Mouse (Mus musculus) ES-Bruce4 (cell line): Measurements from ENCODE around the gene Slamf7. TPM values are rescaled to one million over a fixed set of nuclear protein-coding genes. Genes with fewer than 3 reads are reported as not detected.

ENCODE experiments used
- H3K27ac ChIP-seq: 2 replicates; pipeline ENCODE4 v1.5.1; 2012; ENCODE audit warnings: low read length, inconsistent platforms; ENCODE audit not compliant: insufficient read depth
- H3K27me3 ChIP-seq: 2 replicates; pipeline ENCODE4 v1.6.1; 2012; ENCODE audit warnings: mild to moderate bottlenecking, low read length, inconsistent platforms; ENCODE audit not compliant: control insufficient read depth, poor library complexity, insufficient read depth, severe bottlenecking
- H3K36me3 ChIP-seq: 2 replicates; pipeline ENCODE4 v1.6.1; 2012; ENCODE audit warnings: inconsistent platforms, mild to moderate bottlenecking, low read length, moderate library complexity; ENCODE audit not compliant: control insufficient read depth, poor library complexity, insufficient read depth, severe bottlenecking
- H3K4me1 ChIP-seq: one replicate; pipeline ENCODE4 v1.8.1; 2011; ENCODE audit warnings: low read length; ENCODE audit not compliant: control insufficient read depth, insufficient read depth
- H3K4me3 ChIP-seq: 2 replicates; pipeline ENCODE4 v1.5.1; 2011; ENCODE audit warnings: low read depth, mild to moderate bottlenecking, low read length
- H3K9ac ChIP-seq: 2 replicates; pipeline ENCODE4 v1.6.1; 2012; ENCODE audit warnings: low read depth, mild to moderate bottlenecking, inconsistent platforms; ENCODE audit not compliant: poor library complexity, severe bottlenecking
- H3K9me3 ChIP-seq: replicated peaks from 2 replicates; pipeline ENCODE4 v1.6.1; 2012; ENCODE audit warnings: mild to moderate bottlenecking, low read length, inconsistent platforms; ENCODE audit not compliant: control insufficient read depth, poor library complexity, insufficient read depth, severe bottlenecking
- CTCF ChIP-seq: IDR thresholded peaks from one replicate; pipeline ENCODE4 v1.8.1; 2011; ENCODE audit warnings: low read depth, low read length
- EP300 ChIP-seq: IDR thresholded peaks from 2 replicates; pipeline ENCODE4 v1.6.1; 2011; ENCODE audit warnings: low read depth, low read length; ENCODE audit not compliant: insufficient read depth
- POLR2A ChIP-seq: IDR thresholded peaks from one replicate; pipeline ENCODE4 v1.8.1; 2011; ENCODE audit warnings: low read length; ENCODE audit not compliant: insufficient read depth
- polyA plus RNA-seq: library from polyadenylated mRNA; stranded (reverse); fragments of >200 nt; gene quantifications from 2 replicates; pipeline ENCODE4 v1.2.4, GENCODE M21; 2011; ENCODE audit warnings: low read depth; ENCODE audit not compliant: missing spikeins, insufficient read depth, insufficient read length

Gene Slamf7
- polyA plus RNA-seq, 1 experiment = not detected

DNA sequence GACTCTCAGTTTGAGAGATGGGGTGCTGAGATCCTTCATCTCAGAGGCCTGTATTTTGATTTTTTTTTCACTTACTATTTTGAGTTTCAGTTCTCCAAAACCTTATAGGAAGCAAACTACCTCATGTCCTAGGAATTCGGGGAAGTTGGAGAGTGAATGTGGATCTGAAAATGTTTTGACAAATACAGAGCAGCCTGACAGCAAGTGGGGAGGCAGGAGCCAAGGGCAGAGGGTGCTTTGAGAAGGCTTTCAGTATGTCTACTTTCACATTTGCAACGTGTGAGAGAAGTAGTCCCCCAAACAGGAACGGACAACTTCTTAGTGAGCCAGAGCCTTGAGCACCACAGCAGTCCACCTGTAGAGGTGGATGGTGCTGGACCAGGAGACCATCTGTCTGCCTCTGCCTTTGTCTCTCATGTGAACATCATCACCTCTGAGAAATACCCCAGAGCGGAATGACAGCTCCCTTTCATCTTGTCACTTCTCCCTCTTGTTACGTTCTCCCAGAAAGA is 6.3 kb downstream of the Slamf7 start:
- H3K9ac ChIP-seq = no peak overlapping the region
- H3K9me3 ChIP-seq = no peaks in the 10 kb centered on the region
- no peaks in the 10 kb centered on the region for H3K4me1 ChIP-seq
- TF ChIP-seq EP300 (no peak), CTCF (no peak), POLR2A (no peak)
- H3K27ac ChIP-seq = no peak overlapping the region
- H3K4me3 ChIP-seq = no peak overlapping the region
- H3K27me3 ChIP-seq = no peaks in the 10 kb centered on the region
- no peaks in the 10 kb centered on the region for H3K36me3 ChIP-seq

DNA sequence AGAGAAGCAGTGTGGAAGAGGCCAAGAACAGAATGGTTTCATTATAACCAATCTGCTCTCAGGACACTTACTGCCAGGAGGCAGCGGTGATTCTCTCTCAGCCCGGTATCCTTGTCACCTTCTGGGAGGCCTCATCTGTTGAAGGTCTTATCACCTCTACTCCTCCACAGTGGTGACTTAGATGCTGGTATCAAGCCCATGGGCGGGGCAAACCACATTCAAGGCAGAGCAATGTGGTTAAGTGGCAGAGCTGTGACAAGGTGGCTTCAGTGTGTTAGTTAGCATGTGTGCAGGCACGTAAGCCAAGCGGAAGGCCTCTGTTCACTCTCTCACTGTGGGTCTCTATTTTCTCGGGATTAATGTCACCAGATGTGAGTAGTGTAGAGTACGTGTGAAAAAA is 9.2 kb downstream of the Slamf7 start:
- Histone ChIP-seq H3K9me3 (no peaks in the 10 kb centered on the region), H3K36me3 (no peaks in the 10 kb centered on the region), H3K4me3 (no peak overlapping the region), H3K4me1 (no peaks in the 10 kb centered on the region), H3K9ac (no peak overlapping the region), H3K27ac (no peak overlapping the region), H3K27me3 (no peaks in the 10 kb centered on the region)
- TF ChIP-seq CTCF (no peak), POLR2A (no peak), EP300 (no peak)

DNA sequence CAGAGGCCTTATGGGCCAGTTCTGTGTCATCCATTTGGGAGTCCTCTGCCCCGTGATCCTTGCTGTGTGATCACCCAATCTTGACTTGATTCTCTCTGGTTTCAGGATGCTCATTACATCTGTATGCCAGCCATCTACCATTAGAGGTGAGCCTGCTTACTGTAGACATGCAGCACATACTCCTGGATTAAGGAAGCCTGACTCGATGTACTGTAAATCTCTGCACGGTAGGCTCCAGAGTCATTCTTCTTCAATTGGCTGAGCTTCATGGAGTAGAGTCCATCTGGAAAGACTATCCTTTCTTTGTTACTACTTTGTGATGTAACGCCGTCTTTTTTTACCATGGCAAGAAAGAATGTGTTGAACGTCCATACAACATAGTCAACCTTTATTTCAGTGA is 12.0 kb downstream of the Slamf7 start:
- no peaks in the 10 kb centered on the region for H3K4me1 ChIP-seq
- no peak for TF ChIP-seq CTCF
- TF ChIP-seq EP300 = no peak
- TF ChIP-seq POLR2A = no peak
- no peaks in the 10 kb centered on the region for H3K27me3 ChIP-seq
- H3K4me3 ChIP-seq = no peak overlapping the region
- H3K9ac ChIP-seq = no peak overlapping the region
- H3K36me3 ChIP-seq = no peaks in the 10 kb centered on the region
- no peaks in the 10 kb centered on the region for H3K9me3 ChIP-seq
- no peak overlapping the region for H3K27ac ChIP-seq

DNA sequence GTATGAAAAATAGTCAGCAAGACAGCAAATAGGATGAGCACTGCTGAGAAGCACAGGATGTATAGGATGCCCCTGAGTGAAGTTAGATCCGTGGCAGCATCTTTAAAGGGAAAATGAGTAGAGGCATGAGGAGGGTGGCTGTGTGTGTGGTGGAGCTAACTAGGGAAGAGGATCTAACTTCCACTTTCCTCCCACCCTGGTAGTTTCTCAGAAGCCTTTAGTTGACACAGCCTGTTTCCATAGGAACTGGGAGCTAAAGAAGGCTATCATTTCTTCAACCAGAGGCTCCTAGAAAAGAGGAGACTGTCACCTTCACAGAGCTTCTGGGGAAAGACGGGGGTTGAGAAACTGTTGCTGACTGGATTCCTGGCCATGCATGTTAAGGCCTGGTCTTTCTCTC is 14.1 kb downstream of the Slamf7 start:
- no peaks in the 10 kb centered on the region for H3K9me3 ChIP-seq
- H3K27me3 ChIP-seq = no peaks in the 10 kb centered on the region
- no peak for TF ChIP-seq POLR2A
- H3K4me1 ChIP-seq = no peaks in the 10 kb centered on the region
- H3K4me3 ChIP-seq = no peak overlapping the region
- H3K9ac ChIP-seq = no peak overlapping the region
- no peak overlapping the region for H3K27ac ChIP-seq
- H3K36me3 ChIP-seq = no peaks in the 10 kb centered on the region

- Histone ChIP-seq H3K9ac (no peak overlapping the region), H3K36me3 (no peaks in the 10 kb centered on the region), H3K27me3 (no peaks in the 10 kb centered on the region), H3K9me3 (no peaks in the 10 kb centered on the region), H3K4me3 (no peak overlapping the region), H3K4me1 (no peaks in the 10 kb centered on the region), H3K27ac (no peak overlapping the region)
- TF ChIP-seq CTCF (no peak), EP300 (no peak), POLR2A (no peak)
These were observed 15.7 kb downstream of the Slamf7 start for GRCm38 (mm10) chr1:171637101-171637500.

DNA sequence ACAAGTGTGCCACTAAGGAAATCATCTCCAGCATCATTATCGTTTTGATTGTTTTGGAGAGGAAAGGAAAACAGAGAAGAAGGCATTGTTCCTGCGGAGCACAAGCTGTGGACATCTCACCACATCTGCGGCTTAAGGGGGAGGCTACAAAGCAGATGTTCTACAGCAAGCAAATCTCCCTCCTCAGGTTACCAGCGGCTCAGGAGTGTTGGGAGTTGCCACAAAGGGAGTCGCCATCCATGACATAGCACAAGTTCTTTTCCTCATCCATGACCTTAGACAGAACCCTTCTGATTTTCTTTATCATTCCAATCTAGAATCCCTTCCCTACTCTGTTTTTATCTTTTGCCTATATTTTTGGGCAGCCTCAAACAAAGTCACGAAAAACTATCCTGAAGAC is 17.1 kb downstream of the Slamf7 start:
- Histone ChIP-seq H3K9ac (no peak overlapping the region), H3K27me3 (no peaks in the 10 kb centered on the region), H3K36me3 (no peaks in the 10 kb centered on the region), H3K4me1 (no peaks in the 10 kb centered on the region), H3K4me3 (no peak overlapping the region), H3K9me3 (no peaks in the 10 kb centered on the region), H3K27ac (no peak overlapping the region)
- no peak for TF ChIP-seq POLR2A

GRCm38 (mm10) chr1:171631447-171631846 is 21.4 kb downstream of the Slamf7 start:
- no peak for TF ChIP-seq CTCF
- TF ChIP-seq EP300 = no peak
- TF ChIP-seq POLR2A = no peak
- no peak overlapping the region for H3K27ac ChIP-seq
- H3K36me3 ChIP-seq = no peaks in the 10 kb centered on the region
- no peaks in the 10 kb centered on the region for H3K9me3 ChIP-seq
- no peak overlapping the region for H3K4me3 ChIP-seq
- no peaks in the 10 kb centered on the region for H3K4me1 ChIP-seq
- H3K27me3 ChIP-seq = no peaks in the 10 kb centered on the region
- no peak overlapping the region for H3K9ac ChIP-seq
